ENCODE assay signal across 7 mouse cellular contexts in the genomic region with DNA sequence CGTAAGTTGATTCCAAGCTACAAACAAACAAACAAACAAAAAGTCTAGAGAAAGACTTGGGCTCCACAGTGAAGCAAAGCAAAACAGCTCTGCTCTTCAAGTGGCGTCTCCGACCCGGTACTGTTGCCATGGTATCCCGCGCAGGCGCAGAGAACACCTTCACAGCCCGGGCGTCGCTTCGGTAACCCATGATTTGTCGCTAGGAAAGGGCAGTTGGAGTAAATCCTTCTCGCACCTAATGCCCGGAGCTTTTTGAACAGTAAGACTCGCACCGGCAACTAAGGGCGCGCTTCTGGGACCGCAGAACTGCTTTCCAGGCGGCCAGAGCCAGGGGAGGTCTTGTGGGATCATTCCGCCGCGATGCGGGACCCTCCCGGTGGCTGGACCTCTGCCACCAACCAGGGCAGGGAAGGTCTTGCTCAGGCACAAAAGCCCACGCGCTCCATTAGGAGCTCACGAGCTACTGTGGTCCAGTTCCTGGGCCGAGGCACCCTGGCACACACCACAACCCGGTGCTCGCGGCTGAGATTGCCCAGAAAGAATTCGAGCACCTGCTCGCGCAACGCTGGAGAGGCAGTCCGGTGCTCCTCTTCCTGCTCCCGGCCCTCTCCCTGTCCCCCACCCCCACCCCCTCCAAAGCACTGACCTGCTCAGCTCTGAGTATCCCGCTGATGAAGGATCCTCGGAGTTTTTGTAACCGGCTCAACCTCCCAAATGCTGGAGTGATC. TPM values are rescaled to one million over a fixed set of nuclear protein-coding genes. Genes with fewer than 3 reads are reported as not detected.
DNase-seq lines count a peak whose midpoint lies in the region; ATAC-seq lines count a peak whose summit lies in the region.

No protein-coding gene starts in this region.

- H3K4me1 ChIP-seq in intestine, embryonic 16.5 days (ENCODE audit: control insufficient read depth, insufficient read depth, low read length): peaks cover 8% of the 10 kb centered on the region

- H3K4me3 ChIP-seq in intestine, embryonic 16.5 days (ENCODE audit: low read length): peak overlapping the region; percentile 71

- H3K36me3 ChIP-seq in intestine, embryonic 16.5 days (ENCODE audit: control insufficient read depth, insufficient read depth, low read length): no peaks in the 10 kb centered on the region

- DNase-seq in adrenal gland, adult 2 months: peak; percentile 88
- peak; percentile 93 for DNase-seq in embryo, embryonic 10.5 days (ENCODE audit: low spot score)
- DNase-seq in gastrocnemius, postnatal 4 days (ENCODE audit: low spot score in 2 of 2): peak; percentile 31 to 63
- peak; percentile 83 to 87 for DNase-seq in left cerebral cortex, postnatal 14 days (ENCODE audit: low spot score in 2 of 2)
- DNase-seq in right cerebral cortex, postnatal 25 days: peak; percentile 79

- no peaks in the 10 kb centered on the region for H3K27me3 ChIP-seq in intestine, embryonic 16.5 days (replicated peaks; ENCODE audit: control insufficient read depth, insufficient read depth, low read length)

- WGBS in intestine, embryonic 16.5 days: under 1% methylated on average over 41 of the region's 41 CpGs

- ATAC-seq in intestine, embryonic 16.5 days: peak; percentile 82
- ATAC-seq in megakaryocyte progenitor cell, adult 5-6 weeks (replicated peaks; ENCODE audit: poor library complexity): peak; percentile 67

- H3K9ac ChIP-seq in intestine, embryonic 16.5 days (ENCODE audit: low read depth, low read length): peak overlapping the region; percentile 76

- H3K9me3 ChIP-seq in intestine, embryonic 16.5 days (ENCODE audit: control insufficient read depth, low read length): no peaks in the 10 kb centered on the region

- intact Hi-C loops in left cerebral cortex, postnatal 14 days (cut with DNase I): no loop called here

- peak overlapping the region; percentile 56 for H3K27ac ChIP-seq in intestine, embryonic 16.5 days (ENCODE audit: low read length)

- peak overlapping the region; percentile 95 for H3K4me2 ChIP-seq in intestine, embryonic 16.5 days (ENCODE audit: low read depth, low read length)

RNA-seq across cellular contexts. Expression of a gene that starts 0.5 kb away (rescaled TPM):
- total RNA-seq in adrenal gland, adult 2 months (2021): not detected
- not detected in 2 replicates for polyA plus RNA-seq in adrenal gland, adult 2 months (2012; rRNA removed)
- under 1 TPM; 0.31 to 0.61 TPM for total RNA-seq in gastrocnemius, postnatal 4 days (2021)
- 4.8 and 5.4 TPM in 2 replicates for polyA plus RNA-seq in intestine, embryonic 16.5 days (2015; fragmentation: Nextera tagmentation; extraction: Ambion mirVana)
- total RNA-seq in left cerebral cortex, postnatal 14 days (2021): 1 to 10 TPM; 6.0 to 8.4 TPM
- 0.44 TPM in 1 of 2 replicates, not detected in the other for total RNA-seq in megakaryocyte progenitor cell, adult 5-6 weeks (2015)
- total RNA-seq in megakaryocyte progenitor cell, adult 5-6 weeks (2017): 0.34 TPM in 1 of 2 replicates, not detected in the other

RNA-seq across cellular contexts. Expression of a gene that starts 30.5 kb away (rescaled TPM):
- total RNA-seq in adrenal gland, adult 2 months (2021): 10 to 100 TPM in 1 of 2 experiments, 1 to 10 TPM in 1; 9.2 to 14.5 TPM
- 5.7 and 5.9 TPM in 2 replicates for polyA plus RNA-seq in adrenal gland, adult 2 months (2012; rRNA removed)
- 1 to 10 TPM; 4.0 to 4.6 TPM for total RNA-seq in gastrocnemius, postnatal 4 days (2021)
- polyA plus RNA-seq in intestine, embryonic 16.5 days (2015; fragmentation: Nextera tagmentation; extraction: Ambion mirVana): 4.6 and 4.7 TPM in 2 replicates
- 10 to 100 TPM; 11.3 to 11.9 TPM for total RNA-seq in left cerebral cortex, postnatal 14 days (2021)
- 3.3 and 3.4 TPM in 2 replicates for total RNA-seq in megakaryocyte progenitor cell, adult 5-6 weeks (2015)
- total RNA-seq in megakaryocyte progenitor cell, adult 5-6 weeks (2017): 5.9 and 6.7 TPM in 2 replicates

Comparison
In these comparisons a context has a peak if more than half of its experiments do, and no peak if none do; other contexts are left out.
1. Peak in every context shown above with its lines: DNase-seq, ATAC-seq, H3K4me3 ChIP-seq and H3K27ac ChIP-seq.
2. RNA of a gene that starts 0.5 kb away (total RNA-seq): 6.0 to 8.4 TPM in left cerebral cortex, postnatal 14 days; 0.31 to 0.61 TPM in gastrocnemius, postnatal 4 days, 0.34 to 0.44 TPM in megakaryocyte progenitor cell, adult 5-6 weeks and not detected in adrenal gland, adult 2 months; every median in the first group is over 4 times any median in the second.